Mouse (Mus musculus) heart, embryonic 11.5 days (tissue): ENCODE data around the gene Olfr1346. TPM values are rescaled to one million over a fixed set of nuclear protein-coding genes. Genes with fewer than 3 reads are reported as not detected.

Source experiments
- ATAC-seq: fragments of 200-750 bp; cut with Nextera tagmentation; replicated peaks from 2 replicates; pipeline ENCODE4 v1.8.0; 2017; ENCODE audit warnings: moderate library complexity; ENCODE audit not compliant: insufficient number of reproducible peaks, low FRiP score, low TSS enrichment
- H3K27ac ChIP-seq: fragments of 300-500 bp; sonication (generic); 2 replicates; pipeline ENCODE4 v1.5.1; 2014; ENCODE audit warnings: mild to moderate bottlenecking, low read depth, low read length
- H3K27me3 ChIP-seq: fragments of 300-500 bp; sonication (generic); 2 replicates; pipeline ENCODE4 v1.6.1; 2014; ENCODE audit warnings: mild to moderate bottlenecking, low read length, mixed read lengths; ENCODE audit not compliant: control insufficient read depth, insufficient read depth
- H3K36me3 ChIP-seq: fragments of 300-500 bp; sonication (generic); 2 replicates; pipeline ENCODE4 v1.6.1; 2014; ENCODE audit warnings: mild to moderate bottlenecking, low read length, moderate library complexity, mixed read lengths; ENCODE audit not compliant: control insufficient read depth, insufficient read depth
- H3K4me1 ChIP-seq: fragments of 300-500 bp; sonication (generic); 2 replicates; pipeline ENCODE4 v1.6.1; 2014; ENCODE audit warnings: low read length; ENCODE audit not compliant: control insufficient read depth, insufficient read depth
- H3K4me2 ChIP-seq: fragments of 300-500 bp; sonication (generic); 2 replicates; pipeline ENCODE4 v1.6.1; 2014; ENCODE audit warnings: mild to moderate bottlenecking, moderate library complexity
- H3K4me3 ChIP-seq: fragments of 300-500 bp; sonication (generic); 2 replicates; pipeline ENCODE4 v1.5.1; 2014; ENCODE audit warnings: low read depth, low read length
- H3K9ac ChIP-seq: fragments of 300-500 bp; sonication (generic); 2 replicates; pipeline ENCODE4 v1.6.1; 2014; ENCODE audit warnings: mild to moderate bottlenecking, low read depth, low read length, moderate library complexity
- H3K9me3 ChIP-seq: fragments of 300-500 bp; sonication (generic); replicated peaks from 2 replicates; pipeline ENCODE4 v1.6.1; 2016; ENCODE audit warnings: low read length; ENCODE audit not compliant: control insufficient read depth
- WGBS: fragments of 180-500 bp; shearing (Covaris S2); extraction: QIAGEN DNeasy Blood & Tissue Kit; methylation state at CpG from one replicate; pipeline ENCODE4 v1.1.7; 2014; ENCODE audit not compliant: insufficient replicate concordance; 5-methylcytosine and 5-hydroxymethylcytosine counted together
- polyA plus RNA-seq: library from polyadenylated mRNA; unstranded; fragments of >200 nt; fragmentation: Nextera tagmentation; extraction: Ambion mirVana; gene quantifications from 2 replicates; pipeline ENCODE4 v1.2.1, GENCODE M21; 2014

Gene Olfr1346
- not detected in 2 replicates for polyA plus RNA-seq

GRCm38 (mm10) chr7:6466951-6467350 is at the start of gene Olfr1346:
Gene Olfr1346 (plus strand): TSS chr7:6467101.
- Histone ChIP-seq H3K9ac (no peak within 1 kb of the TSS), H3K4me2 (no peak within 1 kb of the TSS), H3K36me3 (no peaks in the 10 kb centered on the region), H3K4me1 (no peaks in the 10 kb centered on the region), H3K27ac (no peak within 1 kb of the TSS), H3K27me3 (no peaks in the 10 kb centered on the region), H3K4me3 (no peak within 1 kb of the TSS), H3K9me3 (no peaks in the 10 kb centered on the region)
- ATAC-seq = no peak

DNA sequence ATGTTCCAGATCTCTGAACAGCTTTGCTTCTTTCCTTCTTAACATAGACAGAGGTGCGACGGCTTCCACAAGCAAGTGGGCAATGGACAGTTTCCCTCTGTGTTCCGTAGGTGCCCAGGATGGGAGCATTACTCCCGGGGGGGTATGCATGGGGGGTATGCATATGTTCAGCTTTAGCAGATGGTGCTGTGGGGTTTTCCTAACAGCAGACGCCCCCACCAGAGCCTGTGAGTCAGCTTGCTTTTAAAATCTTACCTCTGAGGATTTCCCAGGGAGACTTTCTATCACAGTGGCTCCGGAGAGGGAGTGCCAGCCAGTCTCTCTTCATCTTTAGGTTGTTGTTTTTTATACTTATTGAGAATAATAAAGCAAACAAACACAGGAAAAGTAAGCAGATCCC is 47.0 kb upstream of the Olfr1346 start:
- no peaks in the 10 kb centered on the region for H3K27me3 ChIP-seq
- H3K36me3 ChIP-seq = no peaks in the 10 kb centered on the region
- no peak for ATAC-seq
- no peak overlapping the region for H3K27ac ChIP-seq
- no peak overlapping the region for H3K4me2 ChIP-seq
- 72% methylated on average over 6 of the region's 6 CpGs for WGBS
- no peaks in the 10 kb centered on the region for H3K9me3 ChIP-seq
- no peaks in the 10 kb centered on the region for H3K4me1 ChIP-seq
- H3K4me3 ChIP-seq = no peak overlapping the region
- H3K9ac ChIP-seq = no peak overlapping the region

DNA sequence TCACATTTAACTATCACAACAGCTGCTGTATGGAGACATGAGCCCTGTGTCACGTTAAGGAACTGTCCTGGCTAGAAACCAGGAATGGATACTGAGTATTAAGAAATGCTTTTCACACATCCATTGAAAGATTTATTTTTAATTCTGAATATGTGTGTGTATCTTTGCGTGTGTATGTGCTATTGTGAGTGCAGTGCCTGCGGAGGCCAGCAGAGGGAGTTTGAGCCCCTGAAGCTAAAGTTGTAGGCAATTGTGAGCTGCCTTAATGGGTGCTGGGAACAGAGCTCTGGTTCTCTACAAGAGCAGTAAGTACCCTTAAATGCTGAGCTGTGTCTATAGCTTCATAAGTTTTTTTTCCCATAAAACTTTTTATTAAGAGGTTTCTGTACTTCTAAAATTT is 37.5 kb upstream of the Olfr1346 start:
- Histone ChIP-seq H3K4me3 (no peak overlapping the region), H3K9ac (no peak overlapping the region), H3K9me3 (0 out of 2 replicates have a peak, but pooled peaks cover 6% of the 10 kb centered on the region), H3K4me2 (no peak overlapping the region), H3K27me3 (no peaks in the 10 kb centered on the region), H3K4me1 (no peaks in the 10 kb centered on the region), H3K27ac (no peak overlapping the region), H3K36me3 (no peaks in the 10 kb centered on the region)
- WGBS = 81% methylated on average over 3 of the region's 3 CpGs
- no peak for ATAC-seq

DNA sequence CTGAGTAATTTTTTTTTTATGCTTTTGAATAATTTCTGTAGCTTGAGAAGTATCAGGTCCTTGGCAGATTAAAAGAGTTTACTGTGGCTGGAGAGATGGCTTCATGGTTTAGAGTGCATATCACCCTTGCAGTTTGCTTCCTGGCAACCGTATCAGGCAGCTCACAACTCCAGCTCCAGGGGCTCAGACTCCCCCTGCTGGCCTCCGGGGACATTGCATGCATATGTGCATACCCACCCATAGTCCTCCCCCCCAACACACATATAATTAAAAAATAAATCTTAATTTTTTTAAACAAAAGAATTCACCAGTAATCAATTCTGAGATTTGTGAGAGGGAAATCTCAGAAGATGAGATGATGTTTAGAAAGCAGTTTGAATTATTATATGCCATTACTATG is 36.6 kb upstream of the Olfr1346 start:
- H3K27me3 ChIP-seq = no peaks in the 10 kb centered on the region
- no peak overlapping the region for H3K4me2 ChIP-seq
- H3K36me3 ChIP-seq = no peaks in the 10 kb centered on the region
- no peak overlapping the region for H3K27ac ChIP-seq
- 0 out of 2 replicates have a peak, but pooled peaks cover 6% of the 10 kb centered on the region for H3K9me3 ChIP-seq
- WGBS = 46% methylated on average over 2 of the region's 2 CpGs
- no peaks in the 10 kb centered on the region for H3K4me1 ChIP-seq
- H3K9ac ChIP-seq = no peak overlapping the region
- ATAC-seq = no peak
- no peak overlapping the region for H3K4me3 ChIP-seq

- ATAC-seq = no peak
- H3K9me3 ChIP-seq = no peaks in the 10 kb centered on the region; the same call in 1 of the 2 replicates
- no peak within 1 kb of the TSS for H3K4me3 ChIP-seq
- no peak within 1 kb of the TSS for H3K9ac ChIP-seq
- no peak within 1 kb of the TSS for H3K27ac ChIP-seq
- no peaks in the 10 kb centered on the region for H3K36me3 ChIP-seq
- H3K4me2 ChIP-seq = no peak within 1 kb of the TSS
- H3K27me3 ChIP-seq = no peaks in the 10 kb centered on the region
- H3K4me1 ChIP-seq = no peaks in the 10 kb centered on the region
- WGBS = 54% methylated on average over 3 of the region's 3 CpGs
Observed at GRCm38 (mm10) chr7:6438388-6438787, 28.5 kb upstream of the Olfr1346 start, which contains the start of gene Olfr1344. Gene Olfr1344 (plus strand): TSS chr7:6438688.

GRCm38 (mm10) chr7:6441173-6441572 is 25.7 kb upstream of the Olfr1346 start:
- Histone ChIP-seq H3K9me3 (no peaks in the 10 kb centered on the region; the same call in 1 of the 2 replicates), H3K27ac (no peak overlapping the region), H3K36me3 (no peaks in the 10 kb centered on the region), H3K4me1 (no peaks in the 10 kb centered on the region), H3K4me2 (no peak overlapping the region), H3K9ac (no peak overlapping the region), H3K4me3 (no peak overlapping the region), H3K27me3 (no peaks in the 10 kb centered on the region)
- 63% methylated on average over 2 of the region's 2 CpGs for WGBS
- no peak for ATAC-seq

DNA sequence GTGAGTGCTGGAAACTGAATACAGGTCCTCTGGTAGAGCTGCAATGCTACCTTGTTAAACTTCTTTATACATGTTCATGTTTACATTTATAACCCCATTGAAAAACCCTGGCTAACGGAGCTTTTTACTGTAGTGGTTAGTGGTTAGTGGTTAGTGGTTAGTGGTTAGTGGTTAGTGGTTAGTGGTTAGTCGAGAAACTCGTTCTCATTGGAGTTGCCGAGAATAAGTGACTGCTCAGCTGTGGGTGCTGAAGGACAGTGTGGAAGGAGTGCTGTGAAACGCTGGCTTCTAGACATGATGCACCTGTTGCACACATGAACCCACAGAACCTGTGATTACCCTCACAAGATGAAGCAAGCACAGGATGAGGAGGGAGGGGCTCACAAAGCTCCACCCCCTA is 19.1 kb upstream of the Olfr1346 start:
- no peak for ATAC-seq
- Histone ChIP-seq H3K27ac (no peak overlapping the region), H3K4me2 (no peak overlapping the region), H3K36me3 (no peaks in the 10 kb centered on the region), H3K4me3 (no peak overlapping the region), H3K4me1 (no peaks in the 10 kb centered on the region), H3K9ac (no peak overlapping the region), H3K9me3 (peaks cover 2% of the 10 kb centered on the region; the same call in 1 of the 2 replicates), H3K27me3 (no peaks in the 10 kb centered on the region)
- 64% methylated on average over 5 of the region's 5 CpGs for WGBS

GRCm38 (mm10) chr7:6455868-6456267 is 11.0 kb upstream of the Olfr1346 start, which contains the start of gene Olfr1336:
Gene Olfr1336 (plus strand): TSS chr7:6456168.
- H3K27me3 ChIP-seq = no peaks in the 10 kb centered on the region
- no peaks in the 10 kb centered on the region for H3K4me1 ChIP-seq
- no peak within 1 kb of the TSS for H3K27ac ChIP-seq
- no peaks in the 10 kb centered on the region for H3K36me3 ChIP-seq
- H3K4me2 ChIP-seq = no peak within 1 kb of the TSS
- no peak for ATAC-seq
- no peak within 1 kb of the TSS for H3K9ac ChIP-seq
- H3K9me3 ChIP-seq = peaks cover 7% of the 10 kb centered on the region
- H3K4me3 ChIP-seq = no peak within 1 kb of the TSS

DNA sequence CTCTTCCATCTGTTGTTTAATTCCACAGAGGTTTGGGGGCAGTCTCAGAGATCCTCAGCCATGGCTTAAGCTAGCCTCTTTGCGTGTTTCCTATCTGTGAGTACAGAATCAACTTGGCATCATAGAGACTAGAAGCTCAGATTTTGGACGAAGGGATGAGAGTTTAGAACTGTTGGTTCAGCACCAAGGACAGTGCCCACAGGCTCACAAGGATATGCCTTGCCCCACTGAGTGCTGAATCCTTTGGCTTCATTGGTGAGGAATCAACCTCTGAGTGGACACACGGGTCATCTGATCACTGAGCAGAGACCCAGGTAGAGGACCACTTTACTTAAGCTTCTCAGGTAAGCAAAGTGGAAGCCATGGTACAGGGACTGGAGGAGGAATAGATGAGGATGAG is 10.5 kb upstream of the Olfr1346 start:
- 39% methylated on average over 3 of the region's 3 CpGs for WGBS
- peaks cover 7% of the 10 kb centered on the region for H3K9me3 ChIP-seq
- ATAC-seq = no peak
- H3K36me3 ChIP-seq = no peaks in the 10 kb centered on the region
- H3K9ac ChIP-seq = no peak overlapping the region
- H3K4me1 ChIP-seq = no peaks in the 10 kb centered on the region
- no peak overlapping the region for H3K4me2 ChIP-seq
- no peak overlapping the region for H3K4me3 ChIP-seq
- H3K27ac ChIP-seq = no peak overlapping the region
- H3K27me3 ChIP-seq = no peaks in the 10 kb centered on the region
